Mouse (Mus musculus): ENCODE results near the gene Rbm44.

- TF ChIP-seq POLR2A (IDR thresholded peaks at IDR 0.05; ENCODE audit: insufficient read depth, low read depth, low read length) (no peak), CTCF (IDR thresholded peaks at IDR 0.05; ENCODE audit: insufficient read depth, low read depth, low read length) (no peak)
Observed at GRCm38 (mm10) chr1:91220322-91220672, 75.4 kb downstream of the Rbm44 start.

All from olfactory bulb, adult 2 months (tissue).